Mouse (Mus musculus) stomach, postnatal 0 days (tissue): Measurements from ENCODE around the gene Hoxc8.

Experiments
- CTCF ChIP-seq: IDR thresholded peaks from 2 replicates; pipeline ENCODE4 v1.5.1; 2016; ENCODE audit warnings: antibody characterized with exemption, low read depth, mild to moderate bottlenecking, moderate library complexity
- EP300 ChIP-seq: optimal IDR thresholded peaks from 2 replicates; pipeline ENCODE3; 2016; ENCODE audit warnings: antibody characterized with exemption

DNA sequence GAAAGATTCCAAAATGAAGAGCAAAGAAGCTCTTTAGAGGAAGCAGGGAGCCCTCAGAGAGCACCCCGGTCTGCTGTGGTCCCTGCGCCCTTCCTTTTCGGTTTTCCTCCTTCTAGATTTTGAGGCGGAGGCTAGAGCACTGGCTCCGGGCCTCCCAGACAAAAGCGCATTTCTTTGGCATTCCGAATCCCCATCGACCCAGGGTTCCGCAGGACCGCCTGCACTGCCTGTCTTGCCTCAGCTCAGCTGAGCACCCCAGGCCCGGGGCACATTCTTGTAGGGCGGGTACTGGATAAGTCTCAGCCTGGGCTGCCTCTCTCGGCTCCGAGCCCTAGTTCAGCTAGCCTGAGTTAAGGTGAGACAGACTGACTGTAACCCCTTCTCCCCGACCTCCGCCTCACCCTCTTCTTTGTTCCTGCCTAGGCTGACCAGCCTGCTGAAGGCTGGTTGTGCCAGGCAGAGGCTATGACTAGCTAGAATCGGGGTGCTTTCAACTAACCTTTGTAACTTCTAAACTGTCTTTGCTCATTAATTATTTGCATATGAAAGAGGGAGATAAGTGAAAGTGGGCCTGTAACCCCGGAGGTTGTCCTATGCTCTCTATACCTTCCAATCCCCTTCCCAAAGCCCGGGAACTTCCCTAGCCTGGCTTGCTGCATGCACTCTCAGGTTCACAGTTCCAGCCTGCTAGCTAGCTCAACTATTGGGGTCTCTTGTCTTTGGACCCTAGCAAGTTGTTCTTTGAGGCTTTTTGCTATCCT is 25.2 kb downstream of the Hoxc8 start:
- TF ChIP-seq CTCF: no peak
- TF ChIP-seq EP300: no peak
